Mouse (Mus musculus): ENCODE data around the gene Chdh.

The Chdh gene

DNA sequence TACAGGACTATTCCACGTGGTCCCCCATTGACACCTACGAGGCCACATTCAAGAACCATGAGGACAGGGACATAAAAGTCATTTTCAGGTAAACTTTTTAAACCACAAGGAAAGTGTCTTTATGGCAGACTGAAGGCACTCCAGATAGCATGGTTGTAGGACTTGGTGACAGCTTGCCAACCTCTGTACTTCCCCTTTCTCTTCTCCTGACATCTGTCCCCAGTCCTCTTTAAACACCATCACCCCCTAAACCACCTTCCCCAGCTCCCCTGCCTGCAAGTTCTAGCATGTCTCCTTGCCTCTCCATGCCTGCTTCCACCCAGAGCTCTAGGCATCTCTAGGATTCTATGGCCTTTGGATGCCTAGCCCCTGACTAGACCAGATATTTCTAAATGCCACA is 56.0 kb downstream of the Chdh start:
- DNase-seq, result no peak

DNA sequence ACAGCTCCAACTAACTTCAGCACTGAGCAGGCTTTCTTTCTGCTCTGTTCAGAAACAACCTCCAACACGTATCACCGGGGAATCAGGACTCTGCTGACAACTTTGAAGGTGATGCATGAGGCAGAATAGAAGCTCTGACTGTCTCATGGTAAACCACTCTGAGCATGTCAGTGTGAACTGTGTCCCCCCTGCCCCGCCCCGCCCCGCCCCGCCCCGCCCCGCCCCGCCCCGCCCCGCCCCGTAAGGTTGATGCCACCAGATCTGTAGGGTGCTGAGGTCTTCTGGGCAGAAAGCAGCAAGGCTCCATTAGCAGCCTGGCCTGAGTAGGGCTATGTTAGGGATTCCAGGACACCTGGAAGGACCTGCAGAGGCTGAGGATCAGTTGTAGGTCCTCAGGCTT is 57.9 kb downstream of the Chdh start:
- no peak for DNase-seq

DNA sequence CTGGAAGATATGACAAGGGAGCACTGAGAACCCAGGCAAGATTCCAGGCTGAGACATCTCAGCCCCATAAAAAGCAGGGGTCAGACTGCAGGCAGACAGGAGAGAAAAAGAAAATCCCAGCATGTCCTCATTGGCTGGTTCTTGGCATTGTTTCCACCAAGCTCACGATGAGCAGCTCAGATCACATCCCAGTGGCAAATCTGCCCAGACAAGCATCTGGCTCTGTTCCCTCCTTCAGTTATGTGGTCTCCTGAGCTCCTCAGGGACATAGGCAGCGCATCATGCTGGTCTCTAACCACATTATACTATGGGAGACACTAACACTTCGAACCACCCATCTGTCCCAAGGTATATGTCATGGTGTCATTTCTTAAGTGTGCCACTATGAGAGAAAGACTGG is 59.7 kb downstream of the Chdh start:
- no peak for DNase-seq

GRCm38 (mm10) chr14:30075268-30075887 is 66.6 kb downstream of the Chdh start:
- DNase-seq, result no peak

GRCm38 (mm10) chr14:30078115-30078808 is 69.4 kb downstream of the Chdh start:
- no peak for DNase-seq

- no peak for DNase-seq
These were observed 70.9 kb downstream of the Chdh start for GRCm38 (mm10) chr14:30079729-30080128.
